Comparison of ENCODE assay signal across 11 mouse cellular contexts in genomic region chrX:73465483-73466186, GRCm38 (mm10). TPM values are rescaled to one million over a fixed set of nuclear protein-coding genes. Genes with fewer than 3 reads are reported as not detected.
DNase-seq lines count a peak whose midpoint lies in the region; ATAC-seq lines count a peak whose summit lies in the region.
"Had no signal": no experiment of that assay in that cellular context is flagged by ENCODE, and none has a peak within 500 bp of the region (broad histone marks: within the 10 kb centered on the region; RNA-seq: fewer than 3 reads in every experiment).

No protein-coding gene starts in this region.

- H3K4me3 ChIP-seq in lung, embryonic 16.5 days (ENCODE audit: low read length) = no peak overlapping the region
- no peak overlapping the region for H3K4me3 ChIP-seq in forebrain, embryonic 10.5 days
- H3K4me3 ChIP-seq: megakaryocyte, embryonic 14.5 days had no signal

- H3K4me1 ChIP-seq in lung, embryonic 16.5 days (replicated peaks; ENCODE audit: control insufficient read depth, insufficient read depth, low read length) = peaks cover 14% of the 10 kb centered on the region
- H3K4me1 ChIP-seq in forebrain, embryonic 10.5 days = no peaks in the 10 kb centered on the region
- H3K4me1 ChIP-seq: megakaryocyte, embryonic 14.5 days had no signal

- H3K36me3 ChIP-seq in lung, embryonic 16.5 days (ENCODE audit: control insufficient read depth, insufficient read depth, low read length) = no peaks in the 10 kb centered on the region
- no peaks in the 10 kb centered on the region for H3K36me3 ChIP-seq in forebrain, embryonic 10.5 days (replicated peaks)

- H3K9me3 ChIP-seq in lung, embryonic 16.5 days (ENCODE audit: control insufficient read depth, low read length) = no peaks in the 10 kb centered on the region
- no peaks in the 10 kb centered on the region for H3K9me3 ChIP-seq in forebrain, embryonic 10.5 days
- H3K9me3 ChIP-seq: megakaryocyte, embryonic 14.5 days had no signal

- no peak overlapping the region for H3K9ac ChIP-seq in lung, embryonic 16.5 days (ENCODE audit: low read length)

- ATAC-seq in lung, embryonic 16.5 days (ENCODE audit: low read depth) = peak; percentile 88

- 32% methylated on average over 9 of the region's 9 CpGs for WGBS in lung, embryonic 16.5 days
- 69% methylated on average over 9 of the region's 9 CpGs for WGBS in forebrain, embryonic 10.5 days

- H3K27me3 ChIP-seq in lung, embryonic 16.5 days (ENCODE audit: control insufficient read depth, insufficient read depth, low read depth, low read length) = no peaks in the 10 kb centered on the region
- H3K27me3 ChIP-seq in forebrain, embryonic 10.5 days (ENCODE audit: poor library complexity, severe bottlenecking) = peaks cover 51% of the 10 kb centered on the region

- peak; percentile 49 for DNase-seq in kidney, postnatal 10 days
- DNase-seq in kidney, postnatal 14 days = no peak
- DNase-seq in adrenal gland, postnatal 36 days = peak; percentile 57 to 59
- DNase-seq in gastrocnemius, postnatal 25 days = peak; percentile 56
- no peak for DNase-seq in spleen, adult 18-20 months
- DNase-seq in forebrain, embryonic 10.5 days (ENCODE audit: extremely low spot score, low spot score) = no peak
- DNase-seq in cerebellum, adult 8-10 months = no peak
- DNase-seq: thymus, postnatal 14 days had no signal

- H3K4me2 ChIP-seq in lung, embryonic 16.5 days (ENCODE audit: low read depth, low read length) = no peak overlapping the region

- H3K27ac ChIP-seq in lung, embryonic 16.5 days (ENCODE audit: low read length) = peak overlapping the region; percentile 85
- no peak overlapping the region for H3K27ac ChIP-seq in forebrain, embryonic 10.5 days

RNA-seq across cellular contexts. Expression of gene Haus7, which starts 6.8 kb away (rescaled TPM):
- 10 to 100 TPM; 30.0 to 31.5 TPM for total RNA-seq in adrenal gland, postnatal 36 days (2021)
- total RNA-seq in gastrocnemius, postnatal 25 days (2021) = 10 to 100 TPM in 1 of 2 experiments, 1 to 10 TPM in 1; 9.8 to 13.3 TPM
- 54.2 and 54.4 TPM in 2 replicates for polyA plus RNA-seq in lung, embryonic 16.5 days (2015; fragmentation: Nextera tagmentation; extraction: Ambion mirVana)
- 87.8 and 88.7 TPM in 2 replicates for polyA plus RNA-seq in forebrain, embryonic 10.5 days (2016; fragmentation: Nextera tagmentation; extraction: Ambion mirVana)

RNA-seq across cellular contexts. Expression of gene Bgn, which starts 17.8 kb away (rescaled TPM):
- 100 to 1,000 TPM; 251 to 260 TPM for total RNA-seq in adrenal gland, postnatal 36 days (2021)
- total RNA-seq in gastrocnemius, postnatal 25 days (2021) = 100 to 1,000 TPM; 116 to 139 TPM
- 206 and 225 TPM in 2 replicates for polyA plus RNA-seq in lung, embryonic 16.5 days (2015; fragmentation: Nextera tagmentation; extraction: Ambion mirVana)
- polyA plus RNA-seq in forebrain, embryonic 10.5 days (2016; fragmentation: Nextera tagmentation; extraction: Ambion mirVana) = 10.3 and 12.3 TPM in 2 replicates

RNA-seq across cellular contexts. Expression of gene Trex2, which starts 30.5 kb away (rescaled TPM):
- total RNA-seq in adrenal gland, postnatal 36 days (2021) = not detected
- total RNA-seq in gastrocnemius, postnatal 25 days (2021) = not detected
- polyA plus RNA-seq in lung, embryonic 16.5 days (2015; fragmentation: Nextera tagmentation; extraction: Ambion mirVana) = not detected in 2 replicates
- polyA plus RNA-seq in forebrain, embryonic 10.5 days (2016; fragmentation: Nextera tagmentation; extraction: Ambion mirVana) = not detected in 2 replicates
- total RNA-seq: gastrocnemius, postnatal 4 days had no signal

RNA-seq across cellular contexts. Expression of gene Atp2b3, which starts 37.3 kb away (rescaled TPM):
- total RNA-seq in adrenal gland, postnatal 36 days (2021) = 10 to 100 TPM; 34.9 to 52.5 TPM
- total RNA-seq in gastrocnemius, postnatal 25 days (2021) = 10 to 100 TPM; 10.6 to 11.8 TPM
- polyA plus RNA-seq in lung, embryonic 16.5 days (2015; fragmentation: Nextera tagmentation; extraction: Ambion mirVana) = 0.11 TPM in 1 of 2 replicates, not detected in the other
- 0.06 and 0.10 TPM in 2 replicates for polyA plus RNA-seq in forebrain, embryonic 10.5 days (2016; fragmentation: Nextera tagmentation; extraction: Ambion mirVana)

RNA-seq across cellular contexts. Expression of gene Zfp92, which starts 54.7 kb away (rescaled TPM):
- under 1 TPM; 0.43 to 0.60 TPM for total RNA-seq in adrenal gland, postnatal 36 days (2021)
- total RNA-seq in gastrocnemius, postnatal 25 days (2021) = under 1 TPM in 1 of 2 experiments, not detected in 1; 0.05 TPM
- polyA plus RNA-seq in lung, embryonic 16.5 days (2015; fragmentation: Nextera tagmentation; extraction: Ambion mirVana) = 0.13 and 0.14 TPM in 2 replicates
- 0.17 and 0.19 TPM in 2 replicates for polyA plus RNA-seq in forebrain, embryonic 10.5 days (2016; fragmentation: Nextera tagmentation; extraction: Ambion mirVana)
- total RNA-seq: gastrocnemius, postnatal 4 days had no signal

Comparison
In these comparisons a context has a peak if more than half of its experiments do, and no peak if none do; other contexts are left out.
1. DNase-seq: peak in kidney, postnatal 10 days (single experiment), adrenal gland, postnatal 36 days (2 of 2) and gastrocnemius, postnatal 25 days (single experiment); none in kidney, postnatal 14 days (single experiment), spleen, adult 18-20 months (0 of 2), forebrain, embryonic 10.5 days (single experiment) and cerebellum, adult 8-10 months (single experiment).